Comparison of ENCODE assay signal across 8 mouse cellular contexts in the genomic region with DNA sequence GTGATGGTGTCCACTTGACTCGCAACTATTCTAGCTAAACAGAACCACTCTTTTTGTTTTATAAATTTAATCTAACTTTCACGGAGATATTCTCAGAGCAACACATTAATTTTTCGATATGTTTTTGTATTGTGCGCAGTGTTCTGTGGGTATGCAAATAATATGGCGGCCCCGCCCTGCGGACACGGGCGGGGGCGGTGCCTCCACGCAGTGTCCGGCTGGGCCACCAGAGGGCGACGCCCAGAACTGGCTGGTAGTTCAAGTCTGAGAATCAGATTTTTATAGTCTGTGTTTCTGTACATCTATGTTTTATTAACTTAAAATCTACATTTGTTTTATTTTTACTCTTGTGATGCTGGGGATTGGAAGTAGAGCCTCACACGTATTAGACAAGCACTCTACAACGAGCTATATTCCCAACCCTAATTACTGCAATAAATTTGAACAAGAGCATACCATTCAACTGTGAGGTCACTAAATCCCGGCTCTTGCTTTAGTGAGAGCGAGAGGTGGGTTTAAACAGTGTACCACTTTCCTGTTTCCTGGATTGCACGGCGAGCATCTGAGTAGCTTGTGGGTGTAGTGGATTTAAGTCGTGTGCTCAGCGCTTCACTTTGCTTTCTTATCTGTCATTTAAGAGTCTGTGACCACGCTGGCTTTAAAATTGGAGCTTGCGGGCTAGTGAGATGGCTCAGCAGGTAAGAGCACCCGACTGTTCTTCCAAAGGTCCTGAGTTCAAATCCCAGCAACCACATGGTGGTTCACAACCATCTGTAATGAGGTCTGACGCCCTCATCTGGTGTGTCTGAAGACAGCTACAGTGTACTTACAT. TPM values are rescaled to one million over a fixed set of nuclear protein-coding genes. Genes with fewer than 3 reads are reported as not detected.
A peak's percentile ranks its signal among the peaks of the same experiment; 100 is the strongest.
DNase-seq lines count a peak whose midpoint lies in the region; ATAC-seq lines count a peak whose summit lies in the region.

No protein-coding gene starts in this region.

- H3K9me3 ChIP-seq in intestine, embryonic 16.5 days (ENCODE audit: control insufficient read depth, low read length), result no peaks in the 10 kb centered on the region
- no peaks in the 10 kb centered on the region for H3K9me3 ChIP-seq in midbrain, embryonic 10.5 days (replicated peaks)

- ATAC-seq in intestine, embryonic 16.5 days, result peak; percentile 73

- H3K27ac ChIP-seq in intestine, embryonic 16.5 days (ENCODE audit: low read length), result no peak overlapping the region
- H3K27ac ChIP-seq in midbrain, embryonic 10.5 days (replicated peaks), result peak overlapping the region; percentile 90

- no peaks in the 10 kb centered on the region for H3K27me3 ChIP-seq in intestine, embryonic 16.5 days (replicated peaks; ENCODE audit: control insufficient read depth, insufficient read depth, low read length)
- no peaks in the 10 kb centered on the region for H3K27me3 ChIP-seq in midbrain, embryonic 10.5 days (ENCODE audit: low read depth, poor library complexity, severe bottlenecking)

- peaks cover 17% of the 10 kb centered on the region; the same call in 1 of the 2 replicates for H3K4me1 ChIP-seq in intestine, embryonic 16.5 days (ENCODE audit: control insufficient read depth, insufficient read depth, low read length)
- peaks cover 72% of the 10 kb centered on the region for H3K4me1 ChIP-seq in midbrain, embryonic 10.5 days

- H3K4me2 ChIP-seq in intestine, embryonic 16.5 days (ENCODE audit: low read depth, low read length), result 0 out of 2 replicates have a peak overlapping the region, but pooled peaks have one; percentile 17

- WGBS in intestine, embryonic 16.5 days, result 15% methylated on average over 26 of the region's 26 CpGs
- 24% methylated on average over 26 of the region's 26 CpGs for WGBS in midbrain, embryonic 10.5 days

- H3K36me3 ChIP-seq in intestine, embryonic 16.5 days (ENCODE audit: control insufficient read depth, insufficient read depth, low read length), result no peaks in the 10 kb centered on the region
- no peaks in the 10 kb centered on the region for H3K36me3 ChIP-seq in midbrain, embryonic 10.5 days

- H3K4me3 ChIP-seq in intestine, embryonic 16.5 days (ENCODE audit: low read length), result no peak overlapping the region
- H3K4me3 ChIP-seq in midbrain, embryonic 10.5 days, result peak overlapping the region; percentile 10

- DNase-seq in adrenal gland, adult 8-10 months, result peak; percentile 91
- DNase-seq in embryo, embryonic 11.5 days (ENCODE audit: low read depth, low spot score), result peak; percentile 85
- DNase-seq in gastrocnemius, postnatal 4 days (ENCODE audit: low spot score in 2 of 2), result peak; percentile 92 to 96
- DNase-seq in left cerebral cortex, postnatal 36 days (ENCODE audit: low spot score in 2 of 2), result peak; percentile 88 to 91
- peak; percentile 87 for DNase-seq in midbrain, embryonic 10.5 days (ENCODE audit: low spot score)
- DNase-seq in right cerebral cortex, postnatal 36 days (ENCODE audit: low spot score in 2 of 2), result peak; percentile 84 to 90
- peak; percentile 91 to 96 for DNase-seq in urinary bladder, postnatal 4 days (ENCODE audit: low spot score in 2 of 2)

- intact Hi-C loops in left cerebral cortex, postnatal 36 days (cut with DNase I), result loop anchor here (1.0 kb wide), 1 partner anchor 84 kb away; no protein-coding TSS in a partner anchor

- H3K9ac ChIP-seq in intestine, embryonic 16.5 days (ENCODE audit: low read depth, low read length), result no peak overlapping the region

RNA-seq across cellular contexts. Expression of a gene that starts 1.8 kb away (rescaled TPM):
- 10 to 100 TPM; 16.2 to 44.2 (median 33.1) TPM for total RNA-seq in adrenal gland, adult 8-10 months (2022)
- total RNA-seq in gastrocnemius, postnatal 4 days (2021), result 1 to 10 TPM; 8.3 to 9.1 TPM
- polyA plus RNA-seq in intestine, embryonic 16.5 days (2015; fragmentation: Nextera tagmentation; extraction: Ambion mirVana), result 10.8 and 11.0 TPM in 2 replicates
- total RNA-seq in left cerebral cortex, postnatal 36 days (2021), result 1 to 10 TPM; 2.5 to 4.2 TPM
- polyA plus RNA-seq in midbrain, embryonic 10.5 days (2016; fragmentation: Nextera tagmentation; extraction: Ambion mirVana), result 7.2 and 7.9 TPM in 2 replicates

RNA-seq across cellular contexts. Expression of a gene that starts 56.0 kb away (rescaled TPM):
- 1 to 10 TPM in 3 of 4 experiments, under 1 TPM in 1; 0.84 to 4.0 (median 2.4) TPM for total RNA-seq in adrenal gland, adult 8-10 months (2022)
- total RNA-seq in gastrocnemius, postnatal 4 days (2021), result under 1 TPM; 0.88 to 0.91 TPM
- 0.12 and 0.60 TPM in 2 replicates for polyA plus RNA-seq in intestine, embryonic 16.5 days (2015; fragmentation: Nextera tagmentation; extraction: Ambion mirVana)
- total RNA-seq in left cerebral cortex, postnatal 36 days (2021), result 1 to 10 TPM; 2.0 to 2.3 TPM
- 334 and 450 TPM in 2 replicates for polyA plus RNA-seq in midbrain, embryonic 10.5 days (2016; fragmentation: Nextera tagmentation; extraction: Ambion mirVana)
